Mouse (Mus musculus) CD4-positive, CD25-positive, alpha-beta regulatory T cell, adult 4 months (primary cell): Measurements from ENCODE around the gene Hhipl1. TPM values are rescaled to one million over a fixed set of nuclear protein-coding genes. Genes with fewer than 3 reads are reported as not detected.

Source experiments
- ATAC-seq: one replicate; pipeline ENCODE4 v1.8.0; 2017
- polyA plus RNA-seq, 2 experiments: library from polyadenylated mRNA; unstranded; fragments of 100-300 nt; shearing (Covaris generic); gene quantifications; one replicate each; pipeline ENCODE4 v1.2.1; 2017

Hhipl1 gene
- polyA plus RNA-seq, 2 experiments from 2014 or later: not detected

- ATAC-seq: no peak
These were observed 27.7 kb upstream of the Hhipl1 start for GRCm38 (mm10) chr12:108278221-108278918.

GRCm38 (mm10) chr12:108284455-108285224, 21.4 kb upstream of the Hhipl1 start:
- ATAC-seq: no peak

- no peak for ATAC-seq
These were observed 20.7 kb upstream of the Hhipl1 start for GRCm38 (mm10) chr12:108285225-108286011.

- ATAC-seq: no peak
These were observed 19.7 kb upstream of the Hhipl1 start for GRCm38 (mm10) chr12:108286381-108286780.

- no peak for ATAC-seq
These were observed 19.1 kb upstream of the Hhipl1 start for GRCm38 (mm10) chr12:108287011-108287410.

GRCm38 (mm10) chr12:108288127-108288880, 17.8 kb upstream of the Hhipl1 start:
- ATAC-seq: no peak

GRCm38 (mm10) chr12:108292419-108292818, 13.7 kb upstream of the Hhipl1 start:
- peak; percentile 32 for ATAC-seq

- ATAC-seq: peak; percentile 87
These were observed 13.1 kb upstream of the Hhipl1 start for GRCm38 (mm10) chr12:108292957-108293356.

- no peak for ATAC-seq
These were observed 11.4 kb upstream of the Hhipl1 start for GRCm38 (mm10) chr12:108294620-108295019.

GRCm38 (mm10) chr12:108297033-108297432, 9.0 kb upstream of the Hhipl1 start:
- ATAC-seq: no peak

GRCm38 (mm10) chr12:108301006-108301405, 5.1 kb upstream of the Hhipl1 start:
- no peak for ATAC-seq

GRCm38 (mm10) chr12:108303778-108304365, 2.2 kb upstream of the Hhipl1 start:
- ATAC-seq: no peak

- ATAC-seq: no peak
These were observed 898 bp upstream of the Hhipl1 start for GRCm38 (mm10) chr12:108305172-108305571.

GRCm38 (mm10) chr12:108307553-108307952, 1.5 kb downstream of the Hhipl1 start:
- ATAC-seq: no peak

GRCm38 (mm10) chr12:108308363-108308856, 2.3 kb downstream of the Hhipl1 start:
- no peak for ATAC-seq

- ATAC-seq: no peak
These were observed 3.2 kb downstream of the Hhipl1 start for GRCm38 (mm10) chr12:108309116-108309794.

GRCm38 (mm10) chr12:108310041-108310440, 4.0 kb downstream of the Hhipl1 start:
- no peak for ATAC-seq

- no peak for ATAC-seq
These were observed 4.5 kb downstream of the Hhipl1 start for GRCm38 (mm10) chr12:108310456-108311027.

- ATAC-seq: no peak
These were observed 5.7 kb downstream of the Hhipl1 start for GRCm38 (mm10) chr12:108311741-108312290.

GRCm38 (mm10) chr12:108312432-108312851, 6.4 kb downstream of the Hhipl1 start:
- ATAC-seq: no peak
